Mouse (Mus musculus): Measurements from ENCODE around the gene Gm49336.

Gm49336 gene

GRCm38 (mm10) chr14:60251281-60252003 lies at the start of gene Gm49336, which contains the start of gene Nupl1:
Gene Gm49336, minus strand, starts transcription at chr14:60251507.
Gene Nupl1, minus strand, starts transcription at chr14:60251431.
- peak; percentile 97 for DNase-seq (ENCODE audit: low spot score)

GRCm38 (mm10) chr14:60301024-60301423 lies 49.7 kb upstream of the Gm49336 start:
- no peak for DNase-seq (ENCODE audit: low spot score)

GRCm38 (mm10) chr14:60300224-60300991 lies 49.1 kb upstream of the Gm49336 start:
- no peak for DNase-seq (ENCODE audit: low spot score)

DNA sequence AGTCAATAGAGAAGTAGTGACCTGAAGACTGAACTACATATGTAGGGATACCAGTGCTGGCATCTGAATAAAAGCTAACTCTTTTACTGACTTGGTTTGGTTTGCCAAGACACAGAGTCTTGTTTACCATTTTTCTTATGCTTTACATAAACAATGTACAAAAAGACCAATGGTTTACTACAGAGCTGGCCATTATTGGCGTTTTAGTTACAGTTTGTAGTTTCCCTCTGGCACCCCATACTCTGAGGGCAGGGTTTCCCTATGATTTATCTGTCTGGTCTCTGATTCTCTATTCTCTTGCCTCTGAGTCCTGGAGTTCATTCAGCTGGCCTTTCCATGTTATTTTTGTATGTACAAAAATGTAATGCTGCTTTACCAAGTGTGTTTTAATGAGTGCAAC lies 44.2 kb upstream of the Gm49336 start:
- no peak for DNase-seq (ENCODE audit: low spot score)

DNA sequence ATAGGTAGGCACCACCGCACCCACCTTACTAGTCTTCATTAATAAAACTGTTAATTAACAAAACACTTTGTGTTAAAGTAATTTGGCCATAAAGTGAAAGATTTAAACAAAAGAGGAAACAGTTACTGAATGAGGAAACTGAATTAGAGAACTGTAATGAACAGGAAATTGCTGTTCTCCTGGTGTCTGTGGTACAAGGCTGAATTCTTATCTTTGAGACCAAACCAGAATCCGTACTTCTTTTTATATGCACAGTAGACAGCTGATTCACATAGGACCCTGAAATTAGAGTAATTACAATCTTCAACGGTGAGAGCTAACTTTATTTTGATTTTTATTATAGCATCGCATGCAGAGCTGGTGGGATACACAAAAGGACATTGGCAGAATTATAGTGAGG lies 39.1 kb upstream of the Gm49336 start:
- no peak for DNase-seq (ENCODE audit: low spot score)

- DNase-seq (ENCODE audit: low spot score) = no peak
These were observed 35.0 kb upstream of the Gm49336 start for GRCm38 (mm10) chr14:60286194-60286863.

DNA sequence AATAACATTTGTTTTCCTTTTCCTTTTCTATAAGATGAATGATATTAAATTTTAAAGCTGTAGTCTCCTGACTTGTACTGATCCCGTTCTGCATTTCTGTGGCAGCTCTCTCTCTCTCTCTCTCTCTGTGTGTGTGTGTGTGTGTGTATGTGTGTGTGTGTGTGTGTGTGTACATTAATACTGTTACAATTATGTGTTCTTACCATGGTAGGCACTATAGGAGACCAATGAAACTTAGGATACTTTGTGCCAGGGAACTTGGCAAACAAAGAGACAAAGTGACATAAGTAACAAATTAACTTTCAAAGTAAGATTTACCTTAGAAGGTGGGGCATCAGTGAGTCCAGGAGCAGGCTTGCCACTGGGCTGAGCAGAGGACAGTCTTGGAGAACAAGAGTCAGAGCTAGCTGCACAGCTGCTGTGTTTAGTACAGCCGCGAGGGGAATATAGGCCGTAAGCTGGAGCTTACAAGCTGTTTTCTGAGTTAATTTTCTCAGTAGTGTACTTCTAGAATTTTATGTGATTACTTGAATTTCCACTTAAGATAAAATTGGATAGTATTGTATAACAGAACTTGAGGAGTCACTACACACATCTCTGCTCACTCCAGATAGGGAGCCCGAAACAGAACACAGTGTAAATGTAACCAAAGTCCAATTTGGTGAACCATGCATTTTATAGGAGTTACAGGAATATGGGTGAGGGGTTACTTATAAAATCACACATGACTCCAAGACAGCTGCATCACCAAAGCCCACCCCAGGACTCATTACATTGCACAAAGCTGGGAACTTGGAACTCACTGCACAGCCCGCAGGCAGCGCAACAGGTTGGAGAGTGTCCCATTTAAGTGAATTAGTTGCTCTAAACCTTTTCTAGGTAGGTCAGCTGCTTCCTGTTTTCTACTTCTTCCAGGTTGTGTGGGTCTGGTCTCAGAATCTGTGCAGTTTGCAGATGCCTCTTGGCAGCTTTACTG lies 24.3 kb upstream of the Gm49336 start:
- DNase-seq (ENCODE audit: low spot score) = no peak

DNA sequence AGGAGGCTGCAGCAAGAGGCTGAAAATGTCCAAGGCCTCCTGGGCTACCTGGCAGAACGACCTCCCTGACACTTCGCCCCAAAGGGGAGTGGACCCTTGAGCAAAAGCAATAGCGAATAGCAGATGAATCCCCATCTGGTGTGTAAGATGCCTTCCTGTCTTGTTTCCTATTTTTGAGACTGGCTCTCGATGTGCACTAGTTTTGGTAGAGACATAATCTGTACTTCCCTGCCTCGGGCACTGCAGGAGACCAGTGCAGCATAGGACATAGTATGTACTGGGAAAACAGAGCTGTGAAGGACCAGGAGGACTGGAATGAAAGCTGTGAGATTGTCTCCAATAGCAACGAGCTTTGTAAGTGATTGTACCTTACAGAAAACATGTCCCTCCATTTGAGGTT lies 22.0 kb upstream of the Gm49336 start:
- DNase-seq (ENCODE audit: low spot score) = no peak

DNA sequence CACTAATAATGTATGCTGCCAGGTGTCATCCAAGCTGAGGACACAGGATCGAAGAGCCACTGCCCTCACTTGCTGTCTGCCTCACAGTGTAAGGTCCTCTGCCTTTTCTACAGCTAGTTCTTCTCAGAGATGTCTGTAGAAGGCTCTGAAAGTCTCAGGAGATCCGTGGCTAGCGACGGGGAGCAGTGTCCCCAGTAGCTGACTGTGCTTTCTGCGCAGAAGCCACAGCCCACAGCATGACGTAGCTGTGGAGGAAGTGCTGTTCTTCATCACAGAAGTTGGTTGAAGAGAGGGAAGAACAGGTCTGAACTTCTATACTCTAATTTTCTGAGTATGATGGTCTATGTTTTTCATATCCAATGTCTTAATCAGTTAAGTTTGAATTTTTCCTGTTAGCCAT lies 18.0 kb upstream of the Gm49336 start:
- no peak for DNase-seq (ENCODE audit: low spot score)

DNA sequence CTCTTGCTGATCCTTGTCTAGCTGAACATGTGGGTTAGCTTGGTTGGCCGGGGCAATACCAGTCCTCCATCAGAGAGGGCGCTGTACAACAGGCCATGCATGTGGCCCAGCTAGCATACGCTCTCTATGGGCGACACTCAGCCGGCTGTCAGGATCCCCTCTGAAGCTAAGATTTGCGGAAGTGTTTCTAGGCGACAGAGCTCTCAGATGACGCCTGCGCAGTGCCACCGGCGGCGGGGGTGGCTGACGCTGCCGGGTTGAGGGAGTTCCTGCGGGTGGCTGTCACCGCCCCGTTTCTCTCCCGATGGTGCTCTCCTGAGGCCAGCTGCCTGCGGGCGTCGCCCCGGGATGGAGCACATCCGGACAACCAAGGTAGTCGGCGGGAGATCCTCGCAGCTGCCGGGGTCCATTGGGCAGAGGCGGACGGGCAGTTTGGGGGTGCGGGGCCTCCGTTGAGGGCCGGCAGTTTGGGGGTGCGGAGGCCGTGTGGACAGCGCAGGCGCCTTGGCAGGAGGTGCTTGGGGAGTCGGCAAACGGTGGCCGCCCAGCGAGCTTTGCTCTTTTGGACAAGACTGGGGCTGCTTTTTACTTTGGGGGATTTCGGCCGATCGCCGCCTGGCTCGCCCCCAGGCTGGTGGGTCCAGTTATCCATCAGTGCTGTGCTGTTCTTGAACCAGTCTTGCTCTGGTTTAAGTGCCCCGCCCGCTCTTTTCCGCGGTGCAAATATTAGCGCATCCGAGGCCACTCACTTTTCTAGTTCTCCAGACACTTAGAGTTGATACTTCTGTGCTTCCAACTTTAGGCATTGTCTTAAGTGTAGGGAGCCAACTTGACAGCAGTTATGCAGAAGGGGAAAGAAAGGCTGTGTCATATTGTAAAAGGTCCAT lies 13.9 kb upstream of the Gm49336 start, which contains the start of gene Mtmr6:
Gene Mtmr6, plus strand, starts transcription at position 239 of the 887 bp plus-strand sequence.
- DNase-seq (ENCODE audit: low spot score) = peak; percentile 91

DNA sequence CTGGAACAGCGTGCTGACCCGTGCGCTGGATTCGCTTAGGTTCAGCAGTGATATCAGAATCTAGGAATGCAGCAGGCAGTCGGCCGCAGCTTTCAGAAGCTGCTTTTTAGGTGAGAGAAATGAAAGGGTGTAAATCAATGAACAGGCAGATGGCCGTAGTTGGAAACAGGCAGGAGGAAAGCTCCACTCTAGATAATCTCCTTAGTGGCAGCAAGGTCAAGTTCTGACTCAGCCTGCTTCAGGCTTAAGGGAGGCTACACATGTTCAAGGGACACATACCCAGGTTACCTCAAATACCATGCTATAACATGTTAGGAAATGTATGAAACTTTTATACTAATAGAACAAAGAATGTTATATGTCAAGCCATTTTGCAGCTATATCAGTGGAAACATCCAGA lies 11.0 kb upstream of the Gm49336 start:
- DNase-seq (ENCODE audit: low spot score) = no peak

DNA sequence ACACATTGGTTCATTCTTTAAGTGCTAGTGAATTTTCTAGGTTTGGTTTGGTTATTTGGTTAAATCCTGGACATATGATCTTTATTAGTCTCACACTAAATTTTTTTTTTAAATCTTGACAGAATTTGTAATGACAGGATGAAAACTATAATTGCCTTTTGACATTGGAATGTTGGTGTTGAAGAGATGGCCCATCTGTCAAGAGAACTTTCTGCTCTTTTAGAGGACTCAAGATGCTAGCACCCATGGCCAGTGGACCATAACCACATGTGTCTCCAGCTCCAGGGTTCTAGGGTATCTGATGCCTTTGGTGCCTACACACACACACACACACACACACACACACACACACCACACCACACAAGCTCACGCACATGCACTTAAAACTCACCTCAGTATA lies 6.5 kb upstream of the Gm49336 start:
- DNase-seq (ENCODE audit: low spot score) = no peak

- DNase-seq (ENCODE audit: low spot score) = no peak
These were observed 5.8 kb upstream of the Gm49336 start for GRCm38 (mm10) chr14:60257101-60257500.

DNA sequence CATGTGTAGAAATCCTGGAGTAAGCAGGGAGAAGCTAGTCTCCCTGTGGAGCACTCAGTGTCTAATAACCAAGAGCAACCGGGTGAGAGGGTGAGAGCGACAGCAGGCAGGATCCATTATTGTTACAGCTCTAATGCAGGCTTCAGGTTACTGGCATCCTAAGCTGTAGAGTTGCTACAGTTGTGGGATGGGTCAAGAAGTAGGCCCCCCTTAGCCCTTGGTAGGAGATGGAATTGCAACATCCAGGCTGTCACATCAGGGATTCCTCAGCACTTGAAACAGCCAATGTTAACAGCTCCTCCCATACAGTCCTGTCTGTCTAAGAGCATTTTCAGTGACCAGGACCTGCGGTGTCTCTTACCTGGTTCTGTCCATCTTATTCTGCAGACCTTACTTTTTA lies 5.0 kb upstream of the Gm49336 start:
- no peak for DNase-seq (ENCODE audit: low spot score)

- DNase-seq (ENCODE audit: low spot score) = no peak
These were observed 3.5 kb upstream of the Gm49336 start for GRCm38 (mm10) chr14:60254774-60255173.

- DNase-seq (ENCODE audit: low spot score) = no peak
These were observed 2.2 kb upstream of the Gm49336 start for GRCm38 (mm10) chr14:60253466-60253865.

GRCm38 (mm10) chr14:60252004-60253000 lies 995 bp upstream of the Gm49336 start:
- no peak for DNase-seq (ENCODE audit: low spot score)

- no peak for DNase-seq (ENCODE audit: low spot score)
These were observed 428 bp downstream of the Gm49336 start for GRCm38 (mm10) chr14:60250879-60251278.

GRCm38 (mm10) chr14:60250366-60250765 lies 941 bp downstream of the Gm49336 start:
- no peak for DNase-seq (ENCODE audit: low spot score)
